Mouse (Mus musculus) E14TG2a.4 (cell line): ENCODE results near the gene Klhl23.

Source experiments
- CTCF ChIP-seq: conservative IDR thresholded peaks from 2 replicates; pipeline ENCODE4 v1.5.1; 2014; ENCODE audit warnings: low read length
- NANOG ChIP-seq: IDR thresholded peaks from 2 replicates; pipeline ENCODE4 v1.6.1; 2014; ENCODE audit warnings: borderline replicate concordance, low read length, mixed read lengths
- POU5F1 ChIP-seq: IDR thresholded peaks from 2 replicates; pipeline ENCODE4 v1.6.1; 2014; ENCODE audit warnings: low read length, borderline replicate concordance

DNA sequence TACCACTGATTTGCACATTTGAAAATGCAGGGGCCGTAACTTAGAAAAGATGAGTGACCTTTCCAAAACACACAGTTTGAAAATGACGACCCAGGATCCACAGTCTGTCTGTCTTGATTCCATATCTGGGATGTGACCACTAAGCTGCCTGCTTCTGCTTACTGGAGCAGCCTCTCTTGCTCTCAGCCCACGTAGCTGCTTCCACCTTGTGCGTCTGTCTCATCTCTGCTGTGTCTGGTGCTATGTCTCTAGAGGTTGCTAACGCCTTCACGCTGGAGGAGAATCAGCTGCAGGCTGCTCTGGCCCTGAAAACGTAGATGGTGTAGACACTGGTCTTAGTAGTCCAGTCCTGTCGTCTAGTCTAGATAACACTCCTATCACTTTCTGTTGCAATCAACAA lies 8.4 kb downstream of the Klhl23 start:
- TF ChIP-seq CTCF (no peak), POU5F1 (no peak), NANOG (no peak)
